8 mouse cellular contexts compared by ENCODE assay signal in genomic region chr16:18426215-18426791, GRCm38 (mm10). TPM values are rescaled to one million over a fixed set of nuclear protein-coding genes. Genes with fewer than 3 reads are reported as not detected.
DNase-seq lines count a peak whose midpoint lies in the region; ATAC-seq and TF ChIP-seq lines count a peak whose summit lies in the region.

Gene Txnrd2 (plus strand): TSS chr16:18426384.

- no peak for ATAC-seq in G1E (ENCODE audit: extremely low read depth, insufficient number of reproducible peaks, low FRiP score, poor library complexity, severe bottlenecking)
- ATAC-seq in hematopoietic stem cell, adult 5-6 weeks (replicated peaks in 1 of 2; ENCODE audit: insufficient read depth in 1 of 2, low FRiP score in 2 of 2, low TSS enrichment in 1 of 2, low read depth in 1 of 2, poor library complexity in 2 of 2, severe bottlenecking in 2 of 2): peak; percentile 68 to 74

- no peaks in the 10 kb centered on the region for H3K27me3 ChIP-seq in G1E (ENCODE audit: insufficient read depth, low read length)
- no peaks in the 10 kb centered on the region for H3K27me3 ChIP-seq in cerebellum, adult 2 months (ENCODE audit: control insufficient read depth, insufficient read depth, low read length)

- peaks cover 87% of the 10 kb centered on the region for H3K4me1 ChIP-seq in G1E (ENCODE audit: insufficient read depth, low read depth, low read length)
- H3K4me1 ChIP-seq in cerebellum, adult 2 months (ENCODE audit: control insufficient read depth, insufficient read depth, low read length): peaks cover 10% of the 10 kb centered on the region; the same call in 1 of the 2 replicates

- DNase-seq in G1E (ENCODE audit: low spot score): peak; percentile 58
- peak; percentile 78 to 84 for DNase-seq in cerebellum, adult 2 months
- DNase-seq in forelimb bud, embryonic 11.5 days (ENCODE audit: low read depth, low spot score): peak; percentile 46
- DNase-seq in layer of hippocampus, postnatal 10 days (ENCODE audit: low spot score in 2 of 2): peak; percentile 76 to 86
- DNase-seq in lung, postnatal 10 days: peak; percentile 86
- DNase-seq in ovary, postnatal 14 days (ENCODE audit: low spot score): peak; percentile 71
- DNase-seq in thymus, postnatal 14 days: peak; percentile 73

- WGBS in cerebellum, adult 2 months: under 1% methylated on average over 52 of the region's 52 CpGs

- H3K9me3 ChIP-seq in G1E (replicated peaks): no peaks in the 10 kb centered on the region

- peak; percentile 63; the same call in 1 of the 2 replicates for TF ChIP-seq POLR2A in cerebellum, adult 2 months (IDR thresholded peaks at IDR 0.05; ENCODE audit: borderline replicate concordance, insufficient read depth, low read length)

- peak within 1 kb of the TSS; percentile 95 for H3K4me3 ChIP-seq in G1E (ENCODE audit: low read depth, low read length)
- H3K4me3 ChIP-seq in cerebellum, adult 2 months (replicated peaks; ENCODE audit: insufficient read depth, low read depth, low read length): peak within 1 kb of the TSS; percentile 94

- peak within 1 kb of the TSS; percentile 89 for H3K27ac ChIP-seq in cerebellum, adult 2 months (ENCODE audit: insufficient read depth, low read length)

- TF ChIP-seq CTCF in G1E (IDR thresholded peaks at IDR 0.05; ENCODE audit: low read depth, low read length): no peak
- TF ChIP-seq CTCF in cerebellum, adult 2 months (IDR thresholded peaks at IDR 0.05; ENCODE audit: borderline replicate concordance, insufficient read depth, low read depth, low read length): no peak

- peaks cover 58% of the 10 kb centered on the region for H3K36me3 ChIP-seq in G1E (replicated peaks)

RNA-seq across cellular contexts. Expression of gene Txnrd2, which starts in this region (rescaled TPM):
- total RNA-seq in G1E (2014; fragmentation: Nextera tagmentation) (25.3 and 50.3 TPM in 2 replicates), G1E (2017) (12.8 and 18.3 TPM in 2 replicates)
- polyA plus RNA-seq in G1E (2012): 16.4 and 18.5 TPM in 2 replicates
- 20.6 and 23.1 TPM in 2 replicates for polyA plus RNA-seq in cerebellum, adult 2 months (2012; rRNA removed)
- total RNA-seq in hematopoietic stem cell, adult 5-6 weeks (2017): 12.6 and 16.3 TPM in 2 replicates
- 10 to 100 TPM; 22.1 to 28.4 TPM for total RNA-seq in layer of hippocampus, postnatal 10 days (2021)
